Mouse (Mus musculus) embryonic stem cell, embryonic (primary cell): Measurements from ENCODE around the gene Pitpnb.

Experiments used
- CTCF ChIA-PET, 4 experiments: fragments of 300-600 bp in 2 of 4; fragments of 350-600 bp in 2 of 4; sonication (Branson Sonifier 250); formaldehyde crosslinking; loops; one replicate each; lab custom pipeline; 2022; ENCODE audit warnings: inconsistent platforms in 2 of 4
- POLR2A ChIA-PET, 4 experiments: fragments of 300-600 bp in 2 of 4; fragments of 350-600 bp in 2 of 4; sonication (Branson Sonifier 250); formaldehyde crosslinking; loops; one replicate each; lab custom pipeline; 2022; ENCODE audit warnings: antibody characterized with exemption in 4 of 4, inconsistent platforms in 1 of 4

Gene Pitpnb

DNA sequence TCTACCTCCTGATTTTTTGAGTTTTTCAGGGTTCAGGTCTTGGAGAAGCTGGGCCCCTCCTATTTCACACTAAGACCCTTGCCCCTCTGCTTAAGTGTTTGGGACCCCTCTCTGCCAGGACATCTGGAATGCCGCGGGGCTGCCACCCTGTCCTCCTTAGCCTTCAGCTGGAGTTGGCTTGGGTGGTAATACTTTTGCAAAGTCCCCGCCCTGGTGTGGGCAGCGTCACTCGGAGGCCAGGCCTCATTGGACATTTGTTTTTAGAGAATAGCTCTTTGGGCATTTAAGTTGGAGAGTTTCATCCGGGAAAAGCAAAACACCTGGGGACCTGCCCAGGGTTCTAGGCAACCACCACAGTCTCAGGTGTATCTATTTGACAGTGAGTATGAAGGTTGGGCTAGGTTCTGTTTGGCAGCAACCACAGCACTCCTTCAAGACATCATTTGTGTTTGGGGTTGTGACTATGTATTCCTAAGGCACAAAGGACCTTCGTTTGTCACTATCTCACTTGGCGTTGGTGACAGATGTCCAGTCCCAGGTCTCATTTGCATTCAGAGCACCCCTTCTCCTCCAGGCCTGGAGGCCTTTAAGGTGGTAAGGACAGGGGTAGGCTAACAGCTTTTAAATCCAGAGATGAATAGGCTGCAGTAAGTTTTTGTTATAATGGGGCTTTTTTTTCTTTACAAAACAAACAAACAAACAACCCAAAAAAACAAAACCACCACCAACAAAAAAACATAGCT is 91.7 kb downstream of the Pitpnb start:
- ChIA-PET POLR2A (interaction anchor here in 2 of 4 experiments (2.4 to 3.6 kb wide), 5 partner anchors 7 to 17 kb away, joined by 7 to 14 read pairs (median 9); no protein-coding TSS in a partner anchor), CTCF (interaction anchor here in 1 of 4 experiments (0.5 kb wide), 1 partner anchor 209 kb away, joined by 3 read pairs; no protein-coding TSS in a partner anchor)

DNA sequence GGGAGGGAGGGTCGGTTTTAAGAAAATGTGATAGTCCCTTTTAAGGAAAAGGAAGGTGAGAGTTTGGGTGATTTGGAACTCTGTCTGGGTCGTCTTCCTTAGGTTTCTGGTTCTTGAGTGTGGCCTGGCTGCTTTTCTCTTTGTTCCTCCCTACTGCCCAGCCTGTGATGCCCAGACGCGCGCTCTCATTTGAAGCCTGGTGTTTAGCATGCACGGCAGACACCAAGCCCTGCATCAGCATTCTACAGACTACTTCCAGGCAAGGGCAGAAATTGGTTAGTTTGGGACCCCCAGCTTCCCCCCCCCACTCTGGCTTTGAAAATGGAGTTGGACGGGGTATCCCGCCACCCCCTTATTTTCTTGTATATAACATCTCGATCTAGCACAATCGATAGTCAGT is 92.4 kb downstream of the Pitpnb start:
- CTCF ChIA-PET, result no interaction called here
- POLR2A ChIA-PET, result interaction anchor here in 1 of 4 experiments (0.7 to 3.1 kb wide), 2 partner anchors 13 to 250 kb away, joined by 3 to 7 read pairs; no protein-coding TSS in a partner anchor

DNA sequence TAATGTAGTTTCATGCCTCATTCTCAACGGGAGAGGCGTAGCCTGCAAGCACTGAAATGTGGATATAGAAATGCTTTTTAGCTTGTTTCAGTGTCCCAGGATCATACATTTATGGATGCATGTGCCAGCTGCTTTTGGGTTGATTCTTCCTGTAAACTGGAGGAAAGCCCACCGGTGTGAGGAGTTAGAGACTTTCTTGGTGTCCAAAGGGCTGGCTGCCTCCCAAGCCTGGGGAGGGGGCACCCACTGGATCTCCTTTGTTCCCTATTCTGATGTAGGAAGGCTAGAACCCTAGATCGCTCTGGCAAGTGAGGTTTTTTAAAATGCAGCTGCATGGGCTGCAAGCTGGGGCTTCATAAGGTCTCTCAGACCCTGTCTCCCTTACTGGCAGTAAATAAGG is 93.1 kb downstream of the Pitpnb start:
- POLR2A ChIA-PET, result interaction anchor here in 2 of 4 experiments (0.6 to 1.1 kb wide), 3 partner anchors 12 to 250 kb away, joined by 3 read pairs; no protein-coding TSS in a partner anchor
- CTCF ChIA-PET, result interaction anchor here in 1 of 4 experiments (0.5 kb wide), 1 partner anchor 124 kb away, joined by 5 read pairs; no protein-coding TSS in a partner anchor

DNA sequence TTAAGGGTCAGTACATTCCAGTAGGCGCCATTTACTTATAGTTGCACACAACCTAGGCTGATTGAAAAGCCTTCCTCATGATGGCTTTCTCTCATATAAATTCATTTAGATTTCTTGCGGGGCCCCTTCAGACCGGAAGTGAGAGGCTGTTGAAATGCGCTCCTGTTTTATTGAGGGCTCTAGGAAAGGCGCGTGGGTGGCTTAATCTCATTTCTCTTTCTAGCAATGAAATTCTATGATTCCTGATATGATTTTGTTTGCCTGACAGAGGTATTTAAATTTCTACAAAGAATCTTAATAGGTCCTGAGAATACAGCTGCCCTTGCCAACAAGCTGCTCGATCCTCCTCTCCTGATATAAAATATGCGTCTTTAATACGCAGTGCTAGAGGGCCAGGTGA is 95.2 kb downstream of the Pitpnb start:
- ChIA-PET CTCF (no interaction called here), POLR2A (interaction anchor here in 2 of 4 experiments (1.0 to 2.3 kb wide), 2 partner anchors 8 to 12 kb away, joined by 3 to 7 read pairs; no protein-coding TSS in a partner anchor)

DNA sequence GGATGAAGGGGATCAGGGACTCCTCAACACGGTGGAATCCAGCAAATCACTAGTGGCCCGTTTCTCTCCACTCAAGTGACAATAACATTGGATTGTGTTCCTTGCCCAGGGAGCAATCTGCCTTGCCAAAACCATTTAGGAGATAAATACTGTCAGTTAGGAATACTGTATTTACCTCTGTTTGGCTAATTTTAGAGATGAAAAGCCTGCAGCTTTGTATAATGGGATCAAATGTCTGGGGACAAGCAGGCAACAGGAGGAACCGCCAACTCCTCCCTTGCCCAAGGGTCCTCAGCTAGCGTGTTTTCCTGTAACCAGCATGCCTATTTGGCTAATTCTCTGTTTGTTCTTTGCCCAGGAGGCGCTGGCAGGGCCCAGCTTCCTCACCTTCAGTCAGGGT is 95.7 kb downstream of the Pitpnb start:
- ChIA-PET POLR2A (interaction anchor here in 2 of 4 experiments (1.0 to 2.3 kb wide), 2 partner anchors 8 to 12 kb away, joined by 3 to 7 read pairs; no protein-coding TSS in a partner anchor), CTCF (no interaction called here)

DNA sequence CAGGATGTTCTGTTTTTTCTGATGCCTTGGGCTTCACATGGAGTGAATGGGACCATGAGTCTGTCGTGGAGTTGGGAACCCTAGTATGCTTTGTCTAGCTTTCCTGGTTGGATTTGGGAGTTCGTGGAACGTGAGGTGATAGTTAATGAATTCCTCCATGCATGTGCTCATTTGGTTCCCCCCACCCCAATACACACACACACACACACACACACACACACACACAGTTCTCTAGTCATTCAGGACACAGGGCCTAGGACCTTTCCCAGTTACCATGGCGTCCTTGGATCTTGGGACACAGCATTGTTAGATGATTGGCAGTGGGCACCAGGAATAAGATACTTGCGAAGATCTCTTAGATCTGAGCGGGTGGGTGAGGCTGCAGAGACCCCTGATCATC is 98.3 kb downstream of the Pitpnb start:
- CTCF ChIA-PET, result interaction anchor here in 2 of 4 experiments (0.6 to 0.7 kb wide), 2 partner anchors 10 to 15 kb away, joined by 3 read pairs; no protein-coding TSS in a partner anchor

DNA sequence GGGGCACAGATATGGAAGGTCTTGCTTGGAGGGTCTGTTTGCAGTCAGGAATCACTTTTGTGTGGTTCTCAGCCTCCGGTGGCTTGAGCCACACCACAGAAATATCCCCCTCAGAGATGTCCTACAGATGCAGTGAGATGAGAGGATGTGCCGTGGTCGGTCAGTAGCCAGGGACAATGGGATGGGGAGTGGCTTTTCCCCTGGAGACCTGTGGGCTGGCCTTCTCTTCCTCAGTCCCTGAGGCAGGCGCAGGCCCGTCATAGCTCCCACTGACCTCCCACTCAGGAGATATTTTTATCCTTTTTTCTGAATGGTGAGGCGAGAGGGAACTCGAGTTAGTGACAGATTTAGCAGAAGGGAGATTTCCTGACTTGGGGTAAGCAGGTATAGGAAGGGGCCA is 99.2 kb downstream of the Pitpnb start:
- CTCF ChIA-PET, result interaction anchor here in 1 of 4 experiments (0.7 kb wide), 1 partner anchor 1670 kb away, joined by 4 read pairs; no protein-coding TSS in a partner anchor

More for the DNA sequence above, 98.3 kb downstream of the Pitpnb start:
- POLR2A ChIA-PET, result interaction anchor here in 1 of 4 experiments (0.9 to 2.2 kb wide), 3 partner anchors 8 to 10 kb away, joined by 3 to 8 read pairs (median 4); no protein-coding TSS in a partner anchor

DNA sequence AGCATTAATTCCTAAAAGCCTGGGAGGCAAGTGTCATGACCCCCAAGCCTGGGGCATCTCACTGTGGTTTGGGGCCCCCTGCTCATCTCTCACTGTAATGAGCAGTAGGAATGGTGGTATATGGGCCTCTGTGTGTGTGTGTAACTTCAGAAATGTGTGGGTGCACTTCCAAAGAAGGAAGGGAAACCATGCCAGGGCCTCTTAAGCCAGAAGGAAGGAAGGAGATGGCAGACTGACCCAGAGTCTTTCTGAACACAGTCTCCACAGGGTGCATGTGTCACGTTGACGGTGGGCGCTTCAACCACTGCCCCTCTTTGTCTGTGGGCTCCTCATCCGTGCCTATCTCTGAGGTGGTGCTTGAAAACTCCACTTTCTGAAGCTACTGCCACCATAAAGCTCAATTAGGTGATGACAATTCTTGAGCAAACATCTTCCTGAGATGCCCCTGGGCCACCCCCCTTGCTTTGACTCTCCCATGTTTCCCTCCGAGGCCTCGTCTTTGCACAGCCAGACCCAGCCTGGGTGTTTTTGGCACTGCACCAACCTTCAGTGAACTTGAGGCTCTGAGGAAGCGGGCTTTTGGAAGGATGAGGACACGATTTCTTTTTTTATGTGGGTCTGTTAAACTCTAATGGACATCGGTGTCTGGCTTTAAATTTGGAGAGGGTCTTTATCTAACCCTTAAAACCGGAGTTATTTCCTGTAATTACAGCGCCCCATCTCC is 100.6 kb downstream of the Pitpnb start:
- POLR2A ChIA-PET, result interaction anchor here in 1 of 4 experiments (1.1 to 1.3 kb wide), 2 partner anchors 12 to 91 kb away, joined by 3 to 5 read pairs; no protein-coding TSS in a partner anchor
- CTCF ChIA-PET, result no interaction called here

More for the DNA sequence above, 99.2 kb downstream of the Pitpnb start:
- POLR2A ChIA-PET, result interaction anchor here in 3 of 4 experiments (0.6 to 2.2 kb wide), 6 partner anchors 9 to 93 kb away, joined by 3 to 8 read pairs (median 3); no protein-coding TSS in a partner anchor

DNA sequence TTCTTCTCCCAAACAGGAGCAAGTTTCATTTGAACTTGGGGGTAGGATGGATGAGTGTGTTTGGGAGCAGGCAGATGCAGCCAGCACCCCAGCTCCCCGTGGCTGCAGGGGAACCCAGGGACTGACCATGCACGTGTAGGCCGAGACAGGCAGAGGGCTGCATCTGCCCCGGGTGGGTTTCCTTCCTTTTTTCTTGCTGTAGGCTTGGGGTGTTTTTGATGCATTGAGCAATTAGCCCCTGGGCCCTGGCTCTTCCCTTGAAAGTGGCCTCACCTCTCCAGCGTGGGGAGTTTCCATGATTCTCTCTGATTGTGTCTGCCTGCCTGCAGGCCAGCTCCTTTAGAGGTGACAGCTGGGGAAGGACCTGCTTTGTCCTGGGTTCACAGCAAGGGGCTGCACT is 102.3 kb downstream of the Pitpnb start:
- CTCF ChIA-PET, result interaction anchor here in 3 of 4 experiments (0.6 to 1.4 kb wide), 3 partner anchors 163 to 474 kb away, joined by 3 to 10 read pairs (median 3); no protein-coding TSS in a partner anchor
- POLR2A ChIA-PET, result interaction anchor here in 3 of 4 experiments (0.7 to 2.7 kb wide), 6 partner anchors 12 to 402 kb away, joined by 3 to 14 read pairs (median 3); partner anchors contain the start of gene Mn1 (in 1 of the 3)

DNA sequence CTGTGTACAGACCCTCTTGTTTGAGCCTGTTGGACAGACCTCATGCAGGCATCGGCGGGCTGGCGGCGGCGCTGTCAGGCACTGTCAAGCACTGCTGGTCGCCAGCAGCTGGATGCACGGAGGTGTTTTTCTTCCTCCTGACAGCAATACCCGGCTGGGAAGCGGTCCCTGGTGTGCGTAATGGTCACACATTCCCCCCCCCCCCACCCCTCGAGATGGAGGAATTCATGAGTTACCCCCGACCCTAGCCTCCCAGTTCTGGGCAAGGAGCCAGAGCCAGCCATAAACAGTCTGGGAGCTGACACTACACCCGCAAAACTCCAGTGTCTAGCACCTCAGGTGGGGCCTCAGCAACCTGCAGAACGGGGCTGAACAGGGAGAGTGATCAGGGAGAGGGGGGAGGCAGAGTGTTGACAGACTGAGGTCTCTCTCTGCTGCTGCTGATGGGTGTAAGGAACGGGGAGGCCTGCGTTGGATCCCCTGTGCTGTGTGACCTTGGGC is 103.8 kb downstream of the Pitpnb start:
- CTCF ChIA-PET, result interaction anchor here (0.5 to 1.5 kb wide), 5 partner anchors 14 to 835 kb away, joined by 4 to 8 read pairs (median 4); no protein-coding TSS in a partner anchor
- POLR2A ChIA-PET, result interaction anchor here (0.6 to 2.7 kb wide), 7 partner anchors 8 to 402 kb away, joined by 3 to 14 read pairs (median 6); no protein-coding TSS in a partner anchor

DNA sequence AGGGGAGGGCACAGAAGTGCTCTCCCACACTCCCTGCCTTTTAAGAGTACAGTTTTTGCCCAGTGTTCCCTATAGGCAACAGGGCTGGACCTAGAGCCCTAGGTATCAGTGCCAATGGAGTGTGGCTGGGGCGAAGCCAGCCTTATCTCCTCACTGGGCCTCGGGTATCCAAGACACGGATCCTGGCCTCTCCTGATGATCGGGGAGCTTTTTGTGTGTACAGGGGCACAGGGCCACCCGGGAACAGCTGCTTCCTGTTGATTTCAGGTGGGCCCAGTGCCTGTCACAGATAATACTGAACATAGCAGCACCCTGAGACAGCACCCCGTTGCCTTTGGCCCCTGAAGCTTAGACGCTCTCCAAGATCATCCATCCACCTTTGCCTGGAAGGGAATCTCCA is 105.7 kb downstream of the Pitpnb start:
- ChIA-PET POLR2A (interaction anchor here in 3 of 4 experiments (0.6 to 1.9 kb wide), 5 partner anchors 15 to 357 kb away, joined by 3 to 7 read pairs (median 3); no protein-coding TSS in a partner anchor), CTCF (interaction anchor here in 3 of 4 experiments (0.6 to 0.9 kb wide), 3 partner anchors 22 to 805 kb away, joined by 3 to 7 read pairs (median 3); no protein-coding TSS in a partner anchor)

DNA sequence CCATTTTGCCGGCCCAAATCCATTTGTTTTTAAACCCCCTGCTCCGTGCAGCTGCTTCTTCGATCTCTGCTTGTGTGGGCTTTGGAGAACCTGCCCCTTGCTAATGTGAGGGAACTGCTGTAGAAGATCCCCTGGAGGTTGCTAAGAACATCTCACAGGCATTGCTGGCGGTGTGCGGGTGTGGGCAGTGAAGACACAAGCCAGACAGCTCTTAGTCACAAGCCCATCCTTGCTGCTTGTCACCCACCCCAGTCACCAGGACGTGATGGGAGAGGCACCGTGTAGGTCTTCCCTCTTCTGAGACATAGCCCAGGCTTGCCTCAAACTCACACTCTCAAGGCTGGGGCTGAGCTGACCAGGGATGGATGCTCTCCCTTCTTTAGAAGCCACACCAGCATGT is 106.6 kb downstream of the Pitpnb start:
- POLR2A ChIA-PET, result interaction anchor here in 1 of 4 experiments (1.7 kb wide), 1 partner anchor 16 kb away, joined by 3 read pairs; no protein-coding TSS in a partner anchor
- CTCF ChIA-PET, result interaction anchor here in 2 of 4 experiments (0.6 kb wide), 2 partner anchors 27 to 804 kb away, joined by 3 to 7 read pairs; no protein-coding TSS in a partner anchor
